ENCODE assay signal across 9 mouse cellular contexts in genomic region chr1:182110708-182111385, GRCm38 (mm10). TPM values are rescaled to one million over a fixed set of nuclear protein-coding genes. Genes with fewer than 3 reads are reported as not detected.
DNase-seq lines count a peak whose midpoint lies in the region; ATAC-seq and TF ChIP-seq lines count a peak whose summit lies in the region.
"Had no signal": no experiment of that assay in that cellular context is flagged by ENCODE, and none has a peak within 500 bp of the region (broad histone marks: within the 10 kb centered on the region; RNA-seq: fewer than 3 reads in every experiment).

No protein-coding gene starts in this region.

- no peaks in the 10 kb centered on the region for H3K9me3 ChIP-seq in hindbrain, postnatal 0 days (ENCODE audit: low read length)
- no peaks in the 10 kb centered on the region for H3K9me3 ChIP-seq in hindbrain, embryonic 16.5 days (ENCODE audit: control insufficient read depth, low read length)
- no peaks in the 10 kb centered on the region for H3K9me3 ChIP-seq in embryonic facial prominence, embryonic 10.5 days
- no peaks in the 10 kb centered on the region for H3K9me3 ChIP-seq in limb, embryonic 10.5 days (replicated peaks)
- H3K9me3 ChIP-seq in kidney, embryonic 14.5 days (ENCODE audit: control insufficient read depth, low read length), result no peaks in the 10 kb centered on the region
- H3K9me3 ChIP-seq: neural tube, embryonic 13.5 days had no signal

- no peak overlapping the region for H3K27ac ChIP-seq in hindbrain, postnatal 0 days
- H3K27ac ChIP-seq in hindbrain, embryonic 16.5 days (ENCODE audit: low read depth, low read length), result no peak overlapping the region
- H3K27ac ChIP-seq in embryonic facial prominence, embryonic 10.5 days (replicated peaks), result peak overlapping the region; percentile 63
- H3K27ac ChIP-seq in limb, embryonic 10.5 days, result peak overlapping the region; percentile 66
- H3K27ac ChIP-seq in kidney, embryonic 14.5 days (ENCODE audit: low read depth, low read length), result no peak overlapping the region
- H3K27ac ChIP-seq: neural tube, embryonic 13.5 days had no signal

- no peak overlapping the region for H3K4me2 ChIP-seq in hindbrain, postnatal 0 days (ENCODE audit: low read depth, low read length)
- no peak overlapping the region for H3K4me2 ChIP-seq in hindbrain, embryonic 16.5 days (ENCODE audit: low read length)
- H3K4me2 ChIP-seq in kidney, embryonic 14.5 days (replicated peaks; ENCODE audit: low read depth, low read length), result no peak overlapping the region
- H3K4me2 ChIP-seq: neural tube, embryonic 13.5 days had no signal

- no peaks in the 10 kb centered on the region for H3K27me3 ChIP-seq in hindbrain, postnatal 0 days (ENCODE audit: insufficient read depth, low read length)
- no peaks in the 10 kb centered on the region for H3K27me3 ChIP-seq in hindbrain, embryonic 16.5 days (replicated peaks; ENCODE audit: control insufficient read depth, insufficient read depth, low read length)
- H3K27me3 ChIP-seq in embryonic facial prominence, embryonic 10.5 days (replicated peaks; ENCODE audit: low read depth, poor library complexity, severe bottlenecking), result no peaks in the 10 kb centered on the region
- H3K27me3 ChIP-seq in limb, embryonic 10.5 days (ENCODE audit: low read depth, poor library complexity, severe bottlenecking), result 0 out of 2 replicates have a peak, but pooled peaks cover 11% of the 10 kb centered on the region
- no peaks in the 10 kb centered on the region for H3K27me3 ChIP-seq in kidney, embryonic 14.5 days (ENCODE audit: control insufficient read depth, insufficient read depth, low read length)
- H3K27me3 ChIP-seq: neural tube, embryonic 13.5 days had no signal

- H3K4me3 ChIP-seq in hindbrain, postnatal 0 days (ENCODE audit: low read length), result no peak overlapping the region
- H3K4me3 ChIP-seq in hindbrain, embryonic 16.5 days (ENCODE audit: low read length), result no peak overlapping the region
- no peak overlapping the region for H3K4me3 ChIP-seq in embryonic facial prominence, embryonic 10.5 days
- no peak overlapping the region for H3K4me3 ChIP-seq in limb, embryonic 10.5 days
- no peak overlapping the region for H3K4me3 ChIP-seq in kidney, embryonic 14.5 days (ENCODE audit: low read length)
- H3K4me3 ChIP-seq: neural tube, embryonic 13.5 days had no signal

- WGBS in hindbrain, postnatal 0 days, result 54% methylated on average over 15 of the region's 15 CpGs
- WGBS in hindbrain, embryonic 16.5 days, result 69% methylated on average over 15 of the region's 15 CpGs
- 58% methylated on average over 15 of the region's 15 CpGs for WGBS in embryonic facial prominence, embryonic 10.5 days
- WGBS in limb, embryonic 10.5 days, result 59% methylated on average over 15 of the region's 15 CpGs
- 69% methylated on average over 15 of the region's 15 CpGs for WGBS in kidney, embryonic 14.5 days

- H3K4me1 ChIP-seq in hindbrain, postnatal 0 days (ENCODE audit: insufficient read depth, low read length), result peaks cover 10% of the 10 kb centered on the region
- peaks cover 10% of the 10 kb centered on the region for H3K4me1 ChIP-seq in hindbrain, embryonic 16.5 days (ENCODE audit: control insufficient read depth, insufficient read depth, low read depth, low read length)
- peaks cover 85% of the 10 kb centered on the region for H3K4me1 ChIP-seq in embryonic facial prominence, embryonic 10.5 days
- peaks cover 58% of the 10 kb centered on the region for H3K4me1 ChIP-seq in limb, embryonic 10.5 days
- peaks cover 6% of the 10 kb centered on the region; the same call in 1 of the 2 replicates for H3K4me1 ChIP-seq in kidney, embryonic 14.5 days (ENCODE audit: control insufficient read depth, insufficient read depth, low read length)

- no peak for TF ChIP-seq CTCF in hindbrain, postnatal 0 days (IDR thresholded peaks at IDR 0.05; ENCODE audit: low read depth)

- H3K9ac ChIP-seq in hindbrain, postnatal 0 days (replicated peaks; ENCODE audit: low read length), result no peak overlapping the region
- H3K9ac ChIP-seq in hindbrain, embryonic 16.5 days (ENCODE audit: low read depth, low read length), result no peak overlapping the region
- H3K9ac ChIP-seq in kidney, embryonic 14.5 days (ENCODE audit: low read depth, low read length), result no peak overlapping the region
- H3K9ac ChIP-seq: neural tube, embryonic 13.5 days had no signal

- intact Hi-C loops in left cerebral cortex, postnatal 14 days (cut with DNase I), result loop anchor here (5.0 kb wide), 1 partner anchor 89 kb away; no protein-coding TSS in a partner anchor

- peak; percentile 69 for DNase-seq in hindbrain, postnatal 0 days (ENCODE audit: low spot score)
- peak; percentile 76 for DNase-seq in embryonic facial prominence, embryonic 10.5 days (ENCODE audit: low spot score)
- DNase-seq in limb, embryonic 10.5 days (ENCODE audit: low spot score), result no peak
- no peak for DNase-seq in left cerebral cortex, postnatal 14 days (ENCODE audit: low spot score in 2 of 2)

- no peaks in the 10 kb centered on the region for H3K36me3 ChIP-seq in hindbrain, postnatal 0 days (ENCODE audit: insufficient read depth, low read length)
- no peaks in the 10 kb centered on the region for H3K36me3 ChIP-seq in hindbrain, embryonic 16.5 days (ENCODE audit: control insufficient read depth, insufficient read depth, low read length)
- H3K36me3 ChIP-seq in embryonic facial prominence, embryonic 10.5 days (replicated peaks), result no peaks in the 10 kb centered on the region
- no peaks in the 10 kb centered on the region for H3K36me3 ChIP-seq in limb, embryonic 10.5 days
- H3K36me3 ChIP-seq in kidney, embryonic 14.5 days (ENCODE audit: control insufficient read depth, insufficient read depth, low read length), result no peaks in the 10 kb centered on the region
- H3K36me3 ChIP-seq: neural tube, embryonic 13.5 days had no signal

- ATAC-seq in hindbrain, postnatal 0 days, result peak; percentile 36; the same call in 1 of the 2 replicates
- ATAC-seq in hindbrain, embryonic 16.5 days, result no peak
- ATAC-seq in cerebellum, adult (ENCODE audit: insufficient number of reproducible peaks, low FRiP score, low TSS enrichment), result peak; percentile 60; the same call in 1 of the 2 replicates
- no peak for ATAC-seq in kidney, embryonic 14.5 days (ENCODE audit: low FRiP score, low TSS enrichment)

RNA-seq across cellular contexts. Expression of gene Srp9, which starts 13.7 kb away (rescaled TPM):
- total RNA-seq in hindbrain, postnatal 0 days (2014; rRNA removed), result 61.4 and 63.9 TPM in 2 replicates
- polyA plus RNA-seq in hindbrain, postnatal 0 days (2015; fragmentation: Nextera tagmentation; extraction: Ambion mirVana), result 168 and 179 TPM in 2 replicates
- 125 and 134 TPM in 2 replicates for polyA plus RNA-seq in hindbrain, embryonic 16.5 days (2015; fragmentation: Nextera tagmentation; extraction: Ambion mirVana)
- 159 and 166 TPM in 2 replicates for polyA plus RNA-seq in embryonic facial prominence, embryonic 10.5 days (2016; fragmentation: Nextera tagmentation; extraction: Ambion mirVana)
- 168 TPM in 2 replicates for polyA plus RNA-seq in limb, embryonic 10.5 days (2016; fragmentation: Nextera tagmentation; extraction: Ambion mirVana)
- polyA plus RNA-seq in kidney, embryonic 14.5 days (2014; fragmentation: Nextera tagmentation; extraction: Ambion mirVana), result 155 and 197 TPM in 2 replicates
- total RNA-seq in left cerebral cortex, postnatal 14 days (2021), result 10 to 100 TPM; 55.2 to 57.1 TPM

RNA-seq across cellular contexts. Expression of gene Vmn1r1, which starts 53.4 kb away (rescaled TPM):
- total RNA-seq in hindbrain, postnatal 0 days (2014; rRNA removed), result not detected in 2 replicates
- polyA plus RNA-seq in hindbrain, postnatal 0 days (2015; fragmentation: Nextera tagmentation; extraction: Ambion mirVana), result not detected in 2 replicates
- not detected in 2 replicates for polyA plus RNA-seq in hindbrain, embryonic 16.5 days (2015; fragmentation: Nextera tagmentation; extraction: Ambion mirVana)
- not detected in 2 replicates for polyA plus RNA-seq in embryonic facial prominence, embryonic 10.5 days (2016; fragmentation: Nextera tagmentation; extraction: Ambion mirVana)
- polyA plus RNA-seq in limb, embryonic 10.5 days (2016; fragmentation: Nextera tagmentation; extraction: Ambion mirVana), result not detected in 2 replicates
- polyA plus RNA-seq in kidney, embryonic 14.5 days (2014; fragmentation: Nextera tagmentation; extraction: Ambion mirVana), result not detected in 2 replicates
- not detected for total RNA-seq in left cerebral cortex, postnatal 14 days (2021)
- total RNA-seq: gastrocnemius, postnatal 4 days had no signal
- polyA plus RNA-seq: neural tube, embryonic 13.5 days had no signal

Comparison
In these comparisons a context has a peak if more than half of its experiments do, and no peak if none do; other contexts are left out.
1. ATAC-seq: peak in hindbrain, postnatal 0 days (single experiment) and cerebellum, adult (single experiment); none in hindbrain, embryonic 16.5 days (single experiment) and kidney, embryonic 14.5 days (single experiment).
2. DNase-seq: peak in hindbrain, postnatal 0 days (single experiment) and embryonic facial prominence, embryonic 10.5 days (single experiment); none in limb, embryonic 10.5 days (single experiment) and left cerebral cortex, postnatal 14 days (0 of 2).
3. H3K27ac ChIP-seq: peak in embryonic facial prominence, embryonic 10.5 days (single experiment) and limb, embryonic 10.5 days (single experiment); none in hindbrain, postnatal 0 days (single experiment), hindbrain, embryonic 16.5 days (single experiment) and kidney, embryonic 14.5 days (single experiment).